Mouse (Mus musculus) frontal cortex, postnatal 10 days (tissue): ENCODE measurements around the gene Lin28a.
"Not testable (repeated sequence)": the region's sequence is repeated elsewhere in the genome, so short reads cannot be mapped to it uniquely, and the experiment has no call there.

Experiments
- DNase-seq, 2 experiments: peaks; one replicate each; pipeline ENCODE4 v3.0.0; 2022; ENCODE audit warnings: low spot score in 2 of 2, mixed read lengths in 1 of 2

Gene Lin28a

DNA sequence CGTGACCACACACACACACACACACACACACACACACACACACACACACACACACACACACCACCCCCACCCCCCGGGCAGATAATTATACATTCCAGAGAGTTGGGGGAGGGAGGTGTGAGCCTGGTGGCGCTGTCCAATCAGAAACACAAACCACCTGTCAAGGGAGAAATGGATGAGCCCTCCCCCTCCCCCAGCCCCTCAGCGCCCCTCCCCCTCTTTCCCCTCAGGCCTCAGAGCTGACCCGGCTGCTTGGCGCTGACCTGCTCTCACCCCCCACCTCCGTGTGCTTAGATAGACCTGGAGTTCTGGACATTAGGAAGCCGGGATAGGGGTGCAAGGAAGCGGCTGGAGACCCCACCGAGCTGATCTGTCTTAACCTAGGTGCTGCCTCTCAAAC lies 569 bp upstream of the Lin28a start:
- DNase-seq = no peak

GRCm38 (mm10) chr4:134018038-134018778 lies 433 bp downstream of the Lin28a start:
- DNase-seq = no peak

- DNase-seq = no peak
These were observed 1.3 kb downstream of the Lin28a start for GRCm38 (mm10) chr4:134017201-134017865.

DNA sequence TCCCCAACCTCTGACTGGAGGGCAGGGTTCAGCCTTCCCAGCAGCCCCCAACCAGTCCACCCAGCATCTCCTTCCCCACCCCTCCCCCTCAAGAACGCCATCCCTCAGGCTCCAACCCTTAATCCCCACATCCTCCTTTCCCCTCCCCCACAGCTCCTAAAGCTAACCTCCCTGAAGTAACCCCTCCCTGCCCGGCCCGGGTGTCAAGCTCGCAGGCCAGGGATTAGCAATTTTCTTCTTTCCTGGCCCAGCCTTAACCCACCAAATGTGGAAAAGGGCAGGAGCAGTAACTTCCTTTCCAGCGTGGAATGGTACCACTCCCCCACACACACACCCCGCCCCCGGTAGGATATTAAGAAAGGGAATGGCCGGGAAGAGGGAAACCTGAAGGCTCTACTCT lies 1.9 kb downstream of the Lin28a start:
- DNase-seq = no peak

GRCm38 (mm10) chr4:134016208-134016607 lies 2.4 kb downstream of the Lin28a start:
- no peak for DNase-seq

- no peak for DNase-seq
These were observed 5.6 kb downstream of the Lin28a start for GRCm38 (mm10) chr4:134012858-134013528.

DNA sequence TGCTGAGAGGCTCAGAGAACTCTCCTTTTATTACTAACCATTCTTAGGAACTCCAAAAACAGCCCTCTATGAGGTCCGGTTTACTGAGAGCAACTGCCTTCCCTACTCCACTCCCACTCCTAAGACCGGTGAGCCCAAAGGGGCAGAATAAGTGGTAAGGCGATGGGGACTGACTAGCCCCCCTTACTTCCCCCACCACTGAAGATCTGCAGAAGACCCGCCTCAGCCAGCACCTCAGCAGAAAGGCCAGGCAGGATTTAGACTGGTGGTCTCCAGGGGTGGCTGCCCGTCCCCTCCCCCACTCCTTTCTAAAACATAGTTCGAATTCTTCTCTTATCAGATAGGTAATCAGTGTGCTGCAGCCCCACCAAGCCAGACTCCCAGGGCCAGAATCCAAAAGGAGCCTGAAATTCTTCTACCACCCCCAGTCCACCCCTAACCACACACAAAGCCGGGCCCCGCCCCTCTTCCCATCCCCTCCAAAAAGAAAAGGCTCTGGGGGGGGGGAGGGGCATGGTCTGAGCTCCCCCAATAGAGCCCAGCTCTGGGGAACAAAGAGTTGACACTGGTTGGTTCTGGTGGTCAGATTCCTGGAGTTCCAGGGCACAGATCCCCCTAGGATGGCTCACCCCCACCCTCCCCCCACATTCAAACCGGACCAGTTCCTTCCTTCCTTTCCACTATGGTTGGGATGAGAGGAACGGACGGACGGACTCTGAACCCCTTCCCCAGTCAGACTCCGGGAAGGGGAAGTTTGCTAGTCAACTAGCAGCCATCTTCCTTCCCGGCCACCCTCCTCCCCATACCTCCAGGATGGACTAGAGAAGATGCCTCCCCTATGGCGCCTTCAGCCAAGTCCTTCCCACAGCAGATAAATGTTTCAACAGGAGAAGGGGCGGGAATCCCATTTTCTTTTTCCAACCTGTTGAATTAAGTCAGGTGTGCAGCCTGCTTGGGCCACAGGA lies 6.9 kb downstream of the Lin28a start:
- no peak for DNase-seq

- DNase-seq = no peak
These were observed 8.9 kb downstream of the Lin28a start for GRCm38 (mm10) chr4:134009709-134010108.

GRCm38 (mm10) chr4:134006845-134007244 lies 11.8 kb downstream of the Lin28a start:
- no peak for DNase-seq

DNA sequence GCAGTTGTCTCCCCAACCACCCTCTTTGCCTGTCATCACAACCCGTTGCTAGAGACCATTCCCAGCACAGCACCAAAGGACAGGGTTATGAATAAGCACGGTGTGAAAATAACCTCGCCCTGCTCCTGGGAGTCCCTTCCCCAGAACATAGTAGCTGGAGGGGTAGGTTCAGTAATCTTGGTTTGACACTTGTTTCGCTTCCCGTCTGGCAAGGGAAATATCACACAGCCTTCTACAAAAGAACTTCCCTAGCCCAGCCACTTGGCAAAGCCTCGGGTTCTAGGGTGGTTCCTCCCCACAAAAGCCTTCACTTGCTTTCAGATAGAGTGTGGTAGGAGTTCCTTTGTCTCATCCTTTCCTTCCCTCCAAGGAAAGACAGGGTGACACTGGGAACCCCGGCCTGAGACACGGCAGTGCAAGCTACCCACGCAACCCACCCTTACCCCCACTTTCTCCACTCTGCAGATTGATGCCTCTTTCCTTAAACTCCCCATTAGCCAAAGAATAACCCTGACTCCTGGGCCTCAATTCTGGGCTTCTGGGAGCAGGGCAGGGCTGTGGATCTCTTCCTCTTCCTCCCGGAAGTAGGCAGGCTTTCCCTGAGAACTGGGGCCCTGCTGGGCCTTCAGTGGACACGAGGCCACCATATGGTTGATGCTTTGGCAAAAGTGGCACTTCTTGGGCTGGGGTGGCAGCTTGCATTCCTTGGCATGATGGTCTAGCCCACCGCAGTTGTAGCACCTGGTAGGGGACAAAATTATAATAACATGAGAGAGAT lies 12.9 kb downstream of the Lin28a start:
- no peak for DNase-seq

- DNase-seq = no peak
These were observed 15.7 kb downstream of the Lin28a start for GRCm38 (mm10) chr4:134002903-134003302.

- DNase-seq = no peak
These were observed 16.4 kb downstream of the Lin28a start for GRCm38 (mm10) chr4:134002246-134002645.

- DNase-seq = no peak
These were observed 16.9 kb downstream of the Lin28a start for GRCm38 (mm10) chr4:134001710-134002109.

DNA sequence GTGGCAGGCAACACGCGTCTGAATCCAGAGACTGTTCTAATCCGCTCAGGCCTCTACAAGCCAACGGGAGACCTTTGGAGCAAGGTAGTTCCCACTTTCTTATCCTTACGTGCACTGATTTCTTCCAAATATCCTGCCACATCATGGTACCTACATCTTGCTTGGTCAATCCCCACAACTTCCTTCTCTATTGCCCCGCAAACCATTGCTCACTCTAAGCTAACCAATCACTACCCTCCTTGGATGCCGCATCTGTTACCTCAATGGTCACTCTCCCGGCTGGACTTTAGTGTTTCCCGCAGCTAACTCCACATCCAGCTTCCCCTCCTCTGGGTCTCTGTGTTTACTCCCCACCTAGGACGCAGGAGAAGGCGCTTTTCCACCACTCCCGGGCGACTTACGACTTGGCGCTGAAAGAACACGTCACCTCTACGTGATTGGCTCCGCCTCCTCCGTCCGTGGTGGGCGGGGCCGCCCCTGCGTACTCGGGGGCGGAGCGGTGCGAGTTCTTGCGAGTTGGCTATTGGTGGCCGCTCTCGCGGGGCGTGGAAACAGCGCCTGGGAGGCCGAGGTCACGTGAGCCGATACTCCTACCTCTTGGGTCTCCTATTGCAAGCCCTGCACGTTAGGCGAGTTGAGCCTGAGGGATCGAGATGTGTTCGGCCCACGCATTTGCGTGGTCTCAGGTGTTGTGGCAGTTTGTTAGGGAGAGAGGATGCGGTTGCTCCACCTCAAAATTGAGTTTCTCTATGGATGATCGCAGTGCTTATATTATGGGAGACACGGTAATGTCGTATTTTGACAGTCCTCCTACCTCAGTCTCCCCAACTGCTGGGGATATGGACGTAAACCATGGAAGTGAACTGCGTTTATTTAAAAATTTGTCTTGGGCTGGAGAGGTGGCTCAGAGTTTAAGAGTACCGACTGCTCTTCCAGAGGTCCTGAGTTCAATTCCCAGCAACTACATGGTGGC lies 17.9 kb downstream of the Lin28a start, which contains the start of gene Dhdds:
Gene Dhdds, minus strand, starts transcription at position 453 of the 973 bp plus-strand sequence.
- DNase-seq = peak; percentile 94

- DNase-seq = no peak
These were observed 23.9 kb downstream of the Lin28a start for GRCm38 (mm10) chr4:133994697-133995096.

GRCm38 (mm10) chr4:133991087-133991660 lies 27.5 kb downstream of the Lin28a start:
- DNase-seq = no peak

DNA sequence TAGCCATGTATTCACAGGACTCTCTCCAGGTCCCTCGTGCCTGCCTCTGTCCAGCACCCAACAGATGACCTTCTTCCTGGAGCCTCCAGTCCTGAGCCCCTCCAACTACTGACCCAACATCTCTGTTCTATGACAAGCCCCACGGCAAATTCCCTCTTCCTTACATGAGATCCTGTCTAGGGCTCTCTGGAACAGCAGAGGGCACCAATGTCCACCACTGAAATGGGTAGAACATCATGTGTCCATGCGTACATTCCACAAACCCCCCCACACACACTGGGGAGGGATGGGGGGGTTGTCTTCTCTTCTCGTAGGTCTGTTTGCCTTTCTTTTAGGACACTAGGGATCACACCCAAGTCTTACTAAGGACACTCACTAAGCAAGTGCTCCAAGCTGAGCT lies 28.6 kb downstream of the Lin28a start:
- no peak for DNase-seq

DNA sequence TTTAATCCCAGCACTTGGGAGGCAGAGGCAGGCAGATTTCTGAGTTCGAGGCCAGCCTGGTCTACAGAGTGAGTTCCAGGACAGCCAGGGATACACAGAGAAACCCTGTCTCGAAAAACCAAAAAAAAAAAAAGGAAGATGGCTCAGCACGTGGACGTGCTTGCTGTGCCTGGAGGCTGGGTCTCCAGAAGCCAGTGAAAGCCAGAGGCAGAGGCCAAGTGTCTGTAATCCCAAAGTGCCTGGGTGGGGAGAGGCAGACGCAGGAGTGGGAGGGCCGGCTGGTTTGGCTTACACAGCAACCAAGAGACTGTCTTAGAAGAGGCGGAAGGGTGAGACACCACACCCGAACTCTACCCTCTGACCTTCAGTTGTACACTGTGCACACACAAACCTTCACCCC lies 30.4 kb downstream of the Lin28a start:
- not testable (repeated sequence) for DNase-seq

GRCm38 (mm10) chr4:133982936-133983335 lies 35.7 kb downstream of the Lin28a start:
- no peak for DNase-seq
